In genomic region chr2:92747406-92747805, GRCm38 (mm10) we compare ENCODE assay signal across 11 mouse cellular contexts.
A peak's percentile ranks its signal among the peaks of the same experiment; 100 is the strongest.
DNase-seq lines count a peak whose midpoint lies in the region; ATAC-seq and TF ChIP-seq lines count a peak whose summit lies in the region.
"Had no signal": no experiment of that assay in that cellular context is flagged by ENCODE, and none has a peak within 500 bp of the region (broad histone marks: within the 10 kb centered on the region; RNA-seq: fewer than 3 reads in every experiment).

No protein-coding gene starts in this region.

- 0 out of 2 replicates have a peak overlapping the region, but pooled peaks have one; percentile 48 for H3K27ac ChIP-seq in kidney, embryonic 15.5 days
- no peak overlapping the region for H3K27ac ChIP-seq in lung, embryonic 14.5 days (ENCODE audit: low read depth)
- no peak overlapping the region for H3K27ac ChIP-seq in hindbrain, embryonic 16.5 days (ENCODE audit: low read depth, low read length)
- H3K27ac ChIP-seq: hindbrain, postnatal 0 days; liver, embryonic 13.5 days had no signal

- H3ac ChIP-seq in C2C12 (ENCODE audit: control insufficient read depth, insufficient read length, low read depth) = no peak overlapping the region

- no peak overlapping the region for H3K9ac ChIP-seq in kidney, embryonic 15.5 days
- H3K9ac ChIP-seq in lung, embryonic 14.5 days = no peak overlapping the region
- H3K9ac ChIP-seq in hindbrain, embryonic 16.5 days (ENCODE audit: low read depth, low read length) = no peak overlapping the region
- H3K9ac ChIP-seq: liver, embryonic 13.5 days had no signal

- H3K79me3 ChIP-seq in C2C12 (ENCODE audit: low read depth) = peaks cover 40% of the 10 kb centered on the region

- no peak for TF ChIP-seq CTCF in C2C12 (IDR thresholded peaks at IDR 0.05; ENCODE audit: control insufficient read depth, insufficient read depth, insufficient read length)
- TF ChIP-seq CTCF in lung, embryonic 14.5 days (IDR thresholded peaks at IDR 0.05; ENCODE audit: low read depth) = no peak

- H3K4me1 ChIP-seq in kidney, embryonic 15.5 days = peaks cover 28% of the 10 kb centered on the region
- H3K4me1 ChIP-seq in lung, embryonic 14.5 days (ENCODE audit: insufficient read depth) = 0 out of 2 replicates have a peak, but pooled peaks cover 5% of the 10 kb centered on the region
- H3K4me1 ChIP-seq in hindbrain, embryonic 16.5 days (ENCODE audit: control insufficient read depth, insufficient read depth, low read depth, low read length) = peaks cover 3% of the 10 kb centered on the region; the same call in 1 of the 2 replicates

- H3K9me3 ChIP-seq in kidney, embryonic 15.5 days (replicated peaks) = no peaks in the 10 kb centered on the region
- no peaks in the 10 kb centered on the region for H3K9me3 ChIP-seq in lung, embryonic 14.5 days (ENCODE audit: low read depth, low read length)
- H3K9me3 ChIP-seq in hindbrain, embryonic 16.5 days (ENCODE audit: control insufficient read depth, low read length) = no peaks in the 10 kb centered on the region
- H3K9me3 ChIP-seq: liver, embryonic 13.5 days had no signal

- H3K79me2 ChIP-seq in C2C12 (ENCODE audit: control insufficient read depth, insufficient read depth) = peaks cover 69% of the 10 kb centered on the region

- WGBS in kidney, embryonic 15.5 days = 69% methylated on average over 2 of the region's 2 CpGs
- 60% methylated on average over 2 of the region's 2 CpGs for WGBS in lung, embryonic 14.5 days
- WGBS in hindbrain, embryonic 16.5 days = 83% methylated on average over 2 of the region's 2 CpGs

- peaks cover 23% of the 10 kb centered on the region for H3K36me3 ChIP-seq in C2C12 (ENCODE audit: control insufficient read depth, insufficient read depth)
- no peaks in the 10 kb centered on the region for H3K36me3 ChIP-seq in kidney, embryonic 15.5 days
- no peaks in the 10 kb centered on the region for H3K36me3 ChIP-seq in lung, embryonic 14.5 days (ENCODE audit: insufficient read depth)
- no peaks in the 10 kb centered on the region for H3K36me3 ChIP-seq in hindbrain, embryonic 16.5 days (ENCODE audit: control insufficient read depth, insufficient read depth, low read length)
- H3K36me3 ChIP-seq: liver, embryonic 13.5 days had no signal

- ATAC-seq in kidney, embryonic 15.5 days (replicated peaks; ENCODE audit: low FRiP score) = no peak
- 0 out of 2 replicates have a peak, but pooled peaks have one; percentile 16 for ATAC-seq in lung, embryonic 14.5 days (ENCODE audit: insufficient read depth)
- no peak for ATAC-seq in hindbrain, embryonic 16.5 days
- ATAC-seq in monocyte, adult 5-6 weeks (replicated peaks; ENCODE audit: insufficient number of reproducible peaks, low FRiP score, low TSS enrichment, poor library complexity, severe bottlenecking) = no peak
- ATAC-seq: hindbrain, postnatal 0 days had no signal

- H3K4me2 ChIP-seq in kidney, embryonic 15.5 days = no peak overlapping the region
- no peak overlapping the region for H3K4me2 ChIP-seq in lung, embryonic 14.5 days
- no peak overlapping the region for H3K4me2 ChIP-seq in hindbrain, embryonic 16.5 days (ENCODE audit: low read length)
- H3K4me2 ChIP-seq: liver, embryonic 13.5 days had no signal

- peak; percentile 66 for DNase-seq in 3134 (ENCODE audit: extremely low read depth, insufficient read length, low spot score)
- DNase-seq in lung, embryonic 14.5 days = peak; percentile 68
- no peak for DNase-seq in adrenal gland, postnatal 36 days
- DNase-seq: cerebellum, adult 9-11 months; gastrocnemius, postnatal 36 days; liver, embryonic 13.5 days had no signal

- H3K27me3 ChIP-seq in C2C12 (ENCODE audit: control insufficient read depth, insufficient read depth, insufficient read length) = no peaks in the 10 kb centered on the region
- H3K27me3 ChIP-seq in kidney, embryonic 15.5 days = no peaks in the 10 kb centered on the region
- H3K27me3 ChIP-seq in lung, embryonic 14.5 days (ENCODE audit: insufficient read depth, low read length) = no peaks in the 10 kb centered on the region
- no peaks in the 10 kb centered on the region for H3K27me3 ChIP-seq in hindbrain, embryonic 16.5 days (replicated peaks; ENCODE audit: control insufficient read depth, insufficient read depth, low read length)
- H3K27me3 ChIP-seq: liver, embryonic 13.5 days had no signal

- H3K4me3 ChIP-seq in C2C12 (ENCODE audit: insufficient read depth, poor library complexity, severe bottlenecking) = no peak overlapping the region
- no peak overlapping the region for H3K4me3 ChIP-seq in kidney, embryonic 15.5 days (replicated peaks)
- no peak overlapping the region for H3K4me3 ChIP-seq in lung, embryonic 14.5 days (ENCODE audit: low read depth, low read length)
- H3K4me3 ChIP-seq in hindbrain, embryonic 16.5 days (ENCODE audit: low read length) = no peak overlapping the region
- H3K4me3 ChIP-seq: liver, embryonic 13.5 days had no signal

TF ChIP-seq in C2C12, 6 proteins besides CTCF, POLR2A, EP300 and RAD21:
- peak; percentile 2 for TF ChIP-seq MYOD1 (IDR thresholded peaks at IDR 0.05; ENCODE audit: control insufficient read depth, insufficient read length, low read depth)
- peak; percentile 53 for TF ChIP-seq CEBPB (IDR thresholded peaks at IDR 0.05; ENCODE audit: low read depth)
- TF ChIP-seq MAX (IDR thresholded peaks at IDR 0.05) = peak; percentile 69
- no peak for TF ChIP-seq FOSL1 (IDR thresholded peaks at IDR 0.05; ENCODE audit: insufficient read depth, low read length, poor library complexity, severe bottlenecking)
- TF ChIP-seq MYOG (IDR thresholded peaks at IDR 0.05; ENCODE audit: control insufficient read depth, extremely low read depth, insufficient read length) = no peak

Comparison
In these comparisons a context has a peak if more than half of its experiments do, and no peak if none do; other contexts are left out.
1. DNase-seq: peak in 3134 (single experiment) and lung, embryonic 14.5 days (single experiment); none in adrenal gland, postnatal 36 days (0 of 2).